Mouse (Mus musculus) kidney, embryonic 14.5 days (tissue): ENCODE measurements around the gene Kif1a. TPM values are rescaled to one million over a fixed set of nuclear protein-coding genes. Genes with fewer than 3 reads are reported as not detected.
A peak's percentile ranks its signal among the peaks of the same experiment; 100 is the strongest.

Source experiments
- ATAC-seq: fragments of 200-750 bp; cut with Nextera tagmentation; 2 replicates; pipeline ENCODE4 v1.8.0; 2017; ENCODE audit warnings: moderate number of reproducible peaks, mild to moderate bottlenecking, moderate TSS enrichment, moderate library complexity; ENCODE audit not compliant: low FRiP score, low TSS enrichment
- H3K27ac ChIP-seq: fragments of 300-500 bp; sonication (generic); 2 replicates; pipeline ENCODE4 v1.5.1; 2014; ENCODE audit warnings: low read depth, mild to moderate bottlenecking, low read length, moderate library complexity, mixed read lengths
- H3K27me3 ChIP-seq: fragments of 300-500 bp; sonication (generic); 2 replicates; pipeline ENCODE4 v1.6.1; 2014; ENCODE audit warnings: mild to moderate bottlenecking, low read length; ENCODE audit not compliant: control insufficient read depth, insufficient read depth
- H3K36me3 ChIP-seq: fragments of 300-500 bp; sonication (generic); 2 replicates; pipeline ENCODE4 v1.6.1; 2014; ENCODE audit warnings: low read length, mixed read lengths; ENCODE audit not compliant: control insufficient read depth, insufficient read depth
- H3K4me1 ChIP-seq: fragments of 300-500 bp; sonication (generic); 2 replicates; pipeline ENCODE4 v1.6.1; 2014; ENCODE audit warnings: low read length, mixed read lengths; ENCODE audit not compliant: control insufficient read depth, insufficient read depth
- H3K4me2 ChIP-seq: fragments of 300-500 bp; sonication (generic); replicated peaks from 2 replicates; pipeline ENCODE4 v1.6.1; 2014; ENCODE audit warnings: low read depth, mild to moderate bottlenecking, low read length
- H3K4me3 ChIP-seq: fragments of 300-500 bp; sonication (generic); 2 replicates; pipeline ENCODE4 v1.5.1; 2014; ENCODE audit warnings: mild to moderate bottlenecking, low read length
- H3K9ac ChIP-seq: fragments of 300-500 bp; sonication (generic); 2 replicates; pipeline ENCODE4 v1.6.1; 2014; ENCODE audit warnings: low read depth, mild to moderate bottlenecking, low read length, moderate library complexity
- H3K9me3 ChIP-seq: fragments of 300-500 bp; sonication (generic); 2 replicates; pipeline ENCODE4 v1.6.1; 2016; ENCODE audit warnings: low read length; ENCODE audit not compliant: control insufficient read depth
- WGBS: fragments of 180-500 bp; shearing (Covaris S2); extraction: QIAGEN DNeasy Blood & Tissue Kit; methylation state at CpG from one replicate; pipeline ENCODE4 v1.1.7; 2014; 5-methylcytosine and 5-hydroxymethylcytosine counted together
- polyA plus RNA-seq: library from polyadenylated mRNA; unstranded; fragments of >200 nt; fragmentation: Nextera tagmentation; extraction: Ambion mirVana; gene quantifications from 2 replicates; pipeline ENCODE4 v1.2.1, GENCODE M21; 2014

Kif1a gene
- polyA plus RNA-seq, 1 experiment from 2014 or later, result 6.9 TPM

DNA sequence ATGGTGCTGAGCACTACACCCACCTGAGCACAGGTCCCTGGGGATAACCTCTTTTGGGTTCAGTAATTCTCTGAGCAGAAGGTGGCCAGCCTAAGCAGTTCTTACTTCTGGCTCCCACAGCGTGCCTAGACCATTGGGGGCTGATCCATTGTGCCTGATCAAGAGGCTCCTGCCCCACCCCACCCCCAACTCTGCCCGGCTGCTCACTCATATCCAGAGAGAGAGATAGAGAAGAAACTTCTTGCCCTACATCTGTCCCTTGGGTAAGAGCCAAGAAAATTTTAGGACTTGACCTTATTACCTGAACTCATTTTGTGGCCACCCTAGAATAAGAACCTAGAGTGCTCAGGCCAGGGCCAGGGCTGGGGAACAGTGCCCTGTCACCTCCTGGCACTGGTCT lies 108.9 kb downstream of the Kif1a start:
- Histone ChIP-seq H3K36me3 (no peaks in the 10 kb centered on the region), H3K4me1 (no peaks in the 10 kb centered on the region), H3K27ac (no peak overlapping the region), H3K4me2 (no peak overlapping the region), H3K9ac (no peak overlapping the region), H3K9me3 (no peaks in the 10 kb centered on the region), H3K4me3 (no peak overlapping the region), H3K27me3 (no peaks in the 10 kb centered on the region)
- WGBS, result 81% methylated on average over 2 of the region's 2 CpGs
- ATAC-seq, result no peak

DNA sequence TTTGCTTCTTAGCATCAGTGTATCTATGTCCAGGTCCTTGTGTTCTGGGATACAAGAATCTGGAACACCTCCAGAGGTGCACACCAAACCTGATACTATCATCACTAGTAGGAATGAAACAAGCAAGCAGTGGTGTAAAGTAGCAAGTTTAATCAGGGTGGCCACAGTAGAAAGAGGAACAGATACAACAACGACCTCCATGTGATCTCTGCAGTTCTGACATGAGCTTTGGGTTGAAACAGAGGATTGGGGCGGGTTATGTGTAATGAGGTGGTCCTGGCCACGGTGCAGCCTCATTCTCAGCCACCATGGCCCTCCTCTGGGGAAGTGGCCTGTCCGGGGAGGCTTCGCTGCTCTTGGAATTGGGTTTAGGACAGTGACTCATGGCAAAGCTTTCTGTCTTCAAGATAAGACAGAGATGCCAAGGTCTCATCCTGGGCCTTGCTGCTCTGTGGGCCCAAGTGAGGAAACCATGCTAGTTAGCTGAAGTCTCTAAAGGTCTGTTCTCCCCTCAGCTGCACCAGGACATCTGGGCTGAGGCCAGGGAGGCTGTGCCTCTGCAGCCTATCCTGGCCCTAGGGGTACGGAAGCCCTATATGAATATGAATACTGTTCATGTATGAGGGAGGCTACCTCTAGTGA lies 109.4 kb downstream of the Kif1a start:
- no peak overlapping the region for H3K27ac ChIP-seq
- 91% methylated on average over 6 of the region's 6 CpGs for whole genome bisulfite sequencing
- no peaks in the 10 kb centered on the region for H3K9me3 ChIP-seq
- no peaks in the 10 kb centered on the region for H3K36me3 ChIP-seq
- H3K4me2 ChIP-seq, result no peak overlapping the region
- H3K4me3 ChIP-seq, result no peak overlapping the region
- no peaks in the 10 kb centered on the region for H3K4me1 ChIP-seq
- no peaks in the 10 kb centered on the region for H3K27me3 ChIP-seq
- no peak overlapping the region for H3K9ac ChIP-seq
- no peak for ATAC-seq

DNA sequence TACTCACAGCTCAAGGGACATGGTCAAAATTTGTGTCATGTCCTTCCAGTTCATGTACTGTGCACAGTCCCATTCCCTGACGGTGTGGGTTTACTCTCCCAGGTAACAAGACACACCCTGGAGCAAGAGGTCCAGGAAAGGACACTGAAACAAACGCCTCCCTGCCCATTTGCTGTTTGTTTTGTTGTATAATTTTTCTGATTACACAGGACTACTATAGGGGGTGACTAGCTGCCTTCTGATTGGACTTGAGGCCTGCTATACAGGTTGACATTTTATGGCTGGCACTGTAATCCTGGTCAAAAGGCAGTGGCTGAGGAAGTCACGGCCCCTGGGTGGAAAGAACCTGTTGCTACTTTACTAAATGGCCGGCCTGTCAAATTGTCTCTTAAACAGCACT lies 111.9 kb downstream of the Kif1a start:
- H3K4me1 ChIP-seq, result no peaks in the 10 kb centered on the region
- 40% methylated on average over 4 of the region's 4 CpGs for WGBS
- ATAC-seq, result no peak

DNA sequence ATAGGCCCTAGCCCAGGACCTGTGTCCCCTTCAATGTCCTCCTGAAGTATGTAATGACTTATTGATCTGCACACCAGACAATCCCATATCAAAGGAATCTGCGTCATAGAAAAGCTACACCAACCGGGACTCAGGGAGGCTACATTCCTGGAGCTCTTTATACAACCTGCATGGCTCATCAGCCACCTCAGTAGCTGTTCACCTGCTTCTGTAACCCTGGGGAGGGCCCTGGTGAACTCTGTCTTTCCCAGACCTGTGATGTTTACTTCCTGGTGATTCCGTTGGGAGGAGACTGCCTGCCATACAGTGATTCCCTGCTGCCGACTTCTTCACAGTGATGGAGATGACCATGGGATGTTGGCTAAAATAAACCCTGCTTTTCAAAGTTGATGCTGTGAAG lies 112.9 kb downstream of the Kif1a start:
- no peak for ATAC-seq
- Histone ChIP-seq H3K27me3 (no peaks in the 10 kb centered on the region), H3K9ac (no peak overlapping the region), H3K36me3 (no peaks in the 10 kb centered on the region), H3K4me2 (no peak overlapping the region), H3K9me3 (no peaks in the 10 kb centered on the region), H3K4me1 (no peaks in the 10 kb centered on the region), H3K27ac (no peak overlapping the region), H3K4me3 (no peak overlapping the region)
- WGBS, result 65% methylated on average over 4 of the region's 4 CpGs

More for the DNA sequence above, 111.9 kb downstream of the Kif1a start:
- H3K36me3 ChIP-seq, result no peaks in the 10 kb centered on the region
- no peak overlapping the region for H3K4me2 ChIP-seq
- no peak overlapping the region for H3K4me3 ChIP-seq
- H3K9ac ChIP-seq, result no peak overlapping the region
- H3K9me3 ChIP-seq, result no peaks in the 10 kb centered on the region
- no peaks in the 10 kb centered on the region for H3K27me3 ChIP-seq
- no peak overlapping the region for H3K27ac ChIP-seq

DNA sequence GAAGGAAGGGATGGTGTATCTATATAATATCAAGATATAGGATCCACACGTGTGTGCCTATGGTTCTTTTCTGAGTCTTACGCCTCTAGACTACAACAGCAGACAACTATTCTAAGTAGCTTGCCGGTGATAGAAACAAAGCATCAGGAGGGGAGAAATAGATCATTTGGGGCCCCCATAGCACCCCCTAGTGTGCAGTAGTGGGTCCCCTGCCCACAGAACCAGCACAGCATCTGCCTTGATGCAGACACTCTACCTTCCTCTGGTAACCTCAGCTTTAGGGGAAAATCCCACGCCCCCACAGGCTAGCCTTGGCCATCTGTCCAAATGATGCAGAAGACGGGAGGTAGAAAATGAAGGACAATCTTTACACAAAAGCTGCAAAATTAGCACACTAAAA lies 116.8 kb downstream of the Kif1a start:
- 90% methylated on average over 5 of the region's 5 CpGs for WGBS
- no peaks in the 10 kb centered on the region for H3K9me3 ChIP-seq
- H3K27ac ChIP-seq, result no peak overlapping the region
- H3K36me3 ChIP-seq, result no peaks in the 10 kb centered on the region
- H3K27me3 ChIP-seq, result no peaks in the 10 kb centered on the region
- ATAC-seq, result no peak
- no peak overlapping the region for H3K4me2 ChIP-seq
- no peak overlapping the region for H3K9ac ChIP-seq
- no peaks in the 10 kb centered on the region for H3K4me1 ChIP-seq
- H3K4me3 ChIP-seq, result no peak overlapping the region

DNA sequence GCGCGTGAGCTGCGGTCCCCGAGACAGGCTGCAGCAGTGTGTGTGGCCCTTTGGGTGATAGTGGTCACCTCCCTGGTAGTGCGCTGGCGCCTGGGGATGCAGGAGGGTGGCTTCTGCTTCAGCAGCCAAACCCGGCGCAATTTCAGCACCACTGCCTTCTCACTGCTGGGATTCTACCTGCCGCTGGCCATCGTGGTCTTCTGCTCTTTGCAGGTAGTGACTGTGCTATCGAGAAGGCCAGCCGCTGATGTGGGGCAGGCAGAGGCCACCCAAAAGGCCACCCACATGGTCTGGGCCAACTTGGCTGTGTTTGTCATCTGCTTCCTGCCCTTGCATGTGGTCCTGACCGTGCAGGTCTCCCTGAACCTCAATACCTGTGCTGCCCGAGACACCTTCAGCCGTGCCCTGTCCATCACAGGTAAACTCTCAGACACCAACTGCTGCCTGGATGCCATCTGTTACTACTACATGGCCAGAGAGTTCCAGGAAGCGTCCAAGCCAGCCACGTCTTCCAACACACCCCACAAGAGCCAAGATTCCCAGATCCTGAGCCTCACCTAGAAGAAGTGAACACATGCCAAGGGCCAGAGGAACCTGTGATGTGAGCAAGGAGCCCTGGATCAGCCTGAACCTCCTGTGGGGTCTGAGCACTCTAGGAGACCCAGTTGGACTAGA lies 118.7 kb downstream of the Kif1a start:
- Histone ChIP-seq H3K4me2 (no peak overlapping the region), H3K27me3 (no peaks in the 10 kb centered on the region), H3K9ac (no peak overlapping the region), H3K9me3 (no peaks in the 10 kb centered on the region), H3K4me3 (no peak overlapping the region), H3K27ac (no peak overlapping the region), H3K4me1 (no peaks in the 10 kb centered on the region), H3K36me3 (no peaks in the 10 kb centered on the region)
- 92% methylated on average over 17 of the region's 17 CpGs for WGBS
- no peak for ATAC-seq

DNA sequence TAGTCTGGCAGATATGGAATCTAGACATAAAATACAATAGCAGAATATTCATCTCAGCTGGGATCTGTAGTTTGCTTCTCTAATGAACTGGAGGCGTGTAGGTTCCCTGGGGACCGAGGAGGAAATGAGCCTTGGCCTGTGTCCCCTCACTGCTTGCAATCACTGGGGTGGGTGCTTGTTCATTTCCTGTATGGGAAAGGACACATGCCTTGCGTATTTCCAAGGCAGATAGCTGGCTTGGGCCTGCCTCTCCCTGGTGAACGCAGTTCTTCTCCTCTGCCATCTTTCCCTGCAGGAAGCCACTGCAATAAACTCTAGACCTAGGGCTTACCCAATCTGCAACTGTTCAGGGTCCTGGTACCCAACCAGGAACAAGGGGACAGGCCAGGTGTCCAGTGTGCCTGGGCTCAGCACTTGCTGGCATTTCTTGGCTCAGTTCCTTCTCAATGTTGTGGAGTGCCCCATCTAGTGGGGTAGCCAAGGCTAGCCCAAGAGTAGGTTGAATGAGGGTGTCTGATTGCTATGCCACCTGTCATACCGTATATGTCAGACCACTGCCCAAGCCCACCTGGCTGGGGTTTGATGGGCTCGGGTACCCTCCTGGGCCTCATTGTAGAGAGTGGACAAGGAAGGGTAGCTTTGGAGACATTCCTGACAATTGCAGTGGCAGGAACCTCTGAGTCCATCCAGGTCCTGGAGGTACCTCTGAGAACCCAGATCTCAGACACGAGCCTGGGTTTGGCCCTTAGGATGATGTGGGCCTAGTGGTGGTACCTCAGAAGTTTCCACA lies 120.5 kb downstream of the Kif1a start:
- no peaks in the 10 kb centered on the region for H3K9me3 ChIP-seq
- H3K27me3 ChIP-seq, result no peaks in the 10 kb centered on the region
- H3K36me3 ChIP-seq, result no peaks in the 10 kb centered on the region
- no peak overlapping the region for H3K4me2 ChIP-seq
- no peak for ATAC-seq
- no peak overlapping the region for H3K4me3 ChIP-seq
- no peak overlapping the region for H3K9ac ChIP-seq
- H3K4me1 ChIP-seq, result no peaks in the 10 kb centered on the region
- no peak overlapping the region for H3K27ac ChIP-seq
- WGBS, result 78% methylated on average over 7 of the region's 7 CpGs

DNA sequence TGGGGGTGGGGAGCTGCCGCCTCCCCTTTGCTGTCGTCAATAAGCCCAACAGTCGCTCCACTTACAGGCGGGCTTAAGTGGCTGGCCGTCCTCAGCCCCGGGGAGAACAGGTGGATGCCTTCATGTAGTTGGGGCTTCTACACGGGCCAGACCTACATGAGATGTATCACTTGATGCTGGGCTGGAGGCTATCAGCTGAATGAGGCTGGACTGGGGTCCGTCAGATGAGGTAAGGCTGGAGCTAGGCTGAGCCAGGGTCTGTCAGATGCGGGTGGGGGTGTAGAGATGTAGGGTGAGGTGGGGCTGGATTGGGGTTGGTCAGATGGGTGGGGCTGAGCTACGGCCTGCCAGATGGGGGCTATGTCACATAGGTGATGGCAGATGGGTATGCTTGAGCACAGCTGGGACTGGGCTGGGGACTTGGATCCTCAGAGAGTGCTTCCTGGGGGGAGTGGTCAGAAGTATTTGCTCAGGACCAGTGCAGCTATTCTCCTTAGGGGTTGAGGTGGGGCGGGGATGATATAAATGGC lies 122.6 kb downstream of the Kif1a start:
- no peak overlapping the region; the same call in 1 of the 2 replicates for H3K4me2 ChIP-seq
- no peaks in the 10 kb centered on the region for H3K9me3 ChIP-seq
- whole genome bisulfite sequencing, result 24% methylated on average over 11 of the region's 11 CpGs
- no peaks in the 10 kb centered on the region for H3K4me1 ChIP-seq
- no peak overlapping the region for H3K27ac ChIP-seq
- ATAC-seq, result peak; percentile 48; the same call in 1 of the 2 replicates
- no peaks in the 10 kb centered on the region for H3K27me3 ChIP-seq
- H3K36me3 ChIP-seq, result no peaks in the 10 kb centered on the region
- no peak overlapping the region for H3K4me3 ChIP-seq
- H3K9ac ChIP-seq, result no peak overlapping the region

DNA sequence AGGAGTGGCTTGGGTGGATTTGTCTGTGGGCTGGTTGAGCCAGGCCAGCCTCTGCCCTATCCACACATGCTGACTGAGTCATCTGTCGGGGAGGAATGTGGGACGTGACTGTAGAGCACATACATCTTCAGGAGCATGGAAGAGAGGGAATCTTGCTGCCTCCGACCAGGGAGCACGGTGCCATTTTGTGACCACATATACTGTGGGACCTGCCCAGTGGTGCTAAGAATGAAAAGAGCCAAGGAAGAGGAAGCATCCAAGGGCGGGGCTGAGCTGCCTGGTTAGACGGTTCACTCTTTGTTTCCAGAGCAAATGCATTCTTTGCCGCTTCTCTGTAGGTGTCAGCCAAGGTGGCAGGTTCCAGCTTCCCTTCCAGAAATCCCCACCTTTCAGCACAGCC lies 123.1 kb downstream of the Kif1a start:
- Histone ChIP-seq H3K9me3 (no peaks in the 10 kb centered on the region), H3K36me3 (no peaks in the 10 kb centered on the region), H3K4me3 (no peak overlapping the region), H3K27me3 (no peaks in the 10 kb centered on the region), H3K4me2 (no peak overlapping the region; the same call in 1 of the 2 replicates), H3K27ac (no peak overlapping the region), H3K9ac (no peak overlapping the region), H3K4me1 (no peaks in the 10 kb centered on the region)
- 55% methylated on average over 7 of the region's 7 CpGs for WGBS
- no peak for ATAC-seq
